Mouse (Mus musculus): ENCODE data around the gene Tnfrsf9. TPM values are rescaled to one million over a fixed set of nuclear protein-coding genes. Genes with fewer than 3 reads are reported as not detected.
"Not testable (repeated sequence)": the region's sequence is repeated elsewhere in the genome, so short reads cannot be mapped to it uniquely, and the experiment has no call there.

Gene Tnfrsf9
- 0.17 and 0.57 TPM in 2 replicates for polyA plus RNA-seq (2016; fragmentation: Nextera tagmentation; extraction: Ambion mirVana)

- H3K27me3 ChIP-seq (ENCODE audit: insufficient read depth, poor library complexity, severe bottlenecking) = no peaks in the 10 kb centered on the region
- H3K36me3 ChIP-seq = no peaks in the 10 kb centered on the region
- H3K9me3 ChIP-seq = no peaks in the 10 kb centered on the region
- DNase-seq (ENCODE audit: low spot score) = peak; percentile 96
- under 1% methylated on average over 48 of the region's 48 CpGs for WGBS
- peak within 1 kb of the TSS; percentile 75 for H3K4me3 ChIP-seq
- H3K27ac ChIP-seq = peak within 1 kb of the TSS; percentile 94
- peaks cover 34% of the 10 kb centered on the region for H3K4me1 ChIP-seq (replicated peaks)
Measured at GRCm38 (mm10) chr4:150914290-150914733, at the start of gene Tnfrsf9, which contains the start of gene Park7. TSS of gene Tnfrsf9 (plus strand) at chr4:150914562. TSS of gene Park7 (minus strand) at chr4:150914437.

GRCm38 (mm10) chr4:150865371-150865770 is 49.0 kb upstream of the Tnfrsf9 start:
- DNase-seq (ENCODE audit: low spot score) = no peak
- no peak overlapping the region for H3K27ac ChIP-seq

GRCm38 (mm10) chr4:150866069-150866468 is 48.3 kb upstream of the Tnfrsf9 start:
- WGBS = 93% methylated on average over 11 of the region's 11 CpGs
- Histone ChIP-seq H3K4me3 (no peak overlapping the region), H3K36me3 (peaks cover 52% of the 10 kb centered on the region), H3K4me1 (replicated peaks) (peaks cover 34% of the 10 kb centered on the region), H3K9me3 (no peaks in the 10 kb centered on the region), H3K27me3 (ENCODE audit: insufficient read depth, poor library complexity, severe bottlenecking) (no peaks in the 10 kb centered on the region), H3K27ac (no peak overlapping the region)
- no peak for DNase-seq (ENCODE audit: low spot score)

More at GRCm38 (mm10) chr4:150865371-150865770, 49.0 kb upstream of the Tnfrsf9 start:
- Histone ChIP-seq H3K9me3 (no peaks in the 10 kb centered on the region), H3K36me3 (peaks cover 52% of the 10 kb centered on the region), H3K27me3 (ENCODE audit: insufficient read depth, poor library complexity, severe bottlenecking) (no peaks in the 10 kb centered on the region), H3K4me1 (replicated peaks) (peaks cover 34% of the 10 kb centered on the region), H3K4me3 (no peak overlapping the region)

GRCm38 (mm10) chr4:150866494-150866893 is 47.9 kb upstream of the Tnfrsf9 start:
- Histone ChIP-seq H3K27ac (no peak overlapping the region), H3K4me3 (no peak overlapping the region), H3K4me1 (replicated peaks) (peaks cover 35% of the 10 kb centered on the region), H3K27me3 (ENCODE audit: insufficient read depth, poor library complexity, severe bottlenecking) (no peaks in the 10 kb centered on the region), H3K36me3 (peaks cover 52% of the 10 kb centered on the region), H3K9me3 (no peaks in the 10 kb centered on the region)
- DNase-seq (ENCODE audit: low spot score) = no peak
- WGBS = 90% methylated on average over 12 of the region's 12 CpGs

- peaks cover 52% of the 10 kb centered on the region for H3K36me3 ChIP-seq
- no peak overlapping the region for H3K27ac ChIP-seq
- peaks cover 32% of the 10 kb centered on the region for H3K4me1 ChIP-seq (replicated peaks)
- WGBS = 85% methylated on average over 6 of the region's 6 CpGs
- no peaks in the 10 kb centered on the region for H3K9me3 ChIP-seq
- H3K4me3 ChIP-seq = no peak overlapping the region
- DNase-seq (ENCODE audit: low spot score) = no peak
- H3K27me3 ChIP-seq (ENCODE audit: insufficient read depth, poor library complexity, severe bottlenecking) = no peaks in the 10 kb centered on the region
Measured at GRCm38 (mm10) chr4:150868161-150868560, 46.2 kb upstream of the Tnfrsf9 start.

- Histone ChIP-seq H3K27ac (no peak overlapping the region), H3K9me3 (no peaks in the 10 kb centered on the region), H3K27me3 (ENCODE audit: insufficient read depth, poor library complexity, severe bottlenecking) (no peaks in the 10 kb centered on the region), H3K4me1 (replicated peaks) (peaks cover 32% of the 10 kb centered on the region), H3K4me3 (no peak overlapping the region), H3K36me3 (peaks cover 52% of the 10 kb centered on the region)
- 87% methylated on average over 2 of the region's 2 CpGs for WGBS
- DNase-seq (ENCODE audit: low spot score) = no peak
Measured at GRCm38 (mm10) chr4:150868859-150869258, 45.5 kb upstream of the Tnfrsf9 start.

GRCm38 (mm10) chr4:150869276-150870197 is 44.8 kb upstream of the Tnfrsf9 start:
- H3K9me3 ChIP-seq = no peaks in the 10 kb centered on the region
- no peak for DNase-seq (ENCODE audit: low spot score)
- H3K27ac ChIP-seq = peak overlapping the region; percentile 59
- peaks cover 52% of the 10 kb centered on the region for H3K36me3 ChIP-seq
- peaks cover 32% of the 10 kb centered on the region for H3K4me1 ChIP-seq (replicated peaks)
- 83% methylated on average over 17 of the region's 17 CpGs for WGBS
- H3K27me3 ChIP-seq (ENCODE audit: insufficient read depth, poor library complexity, severe bottlenecking) = no peaks in the 10 kb centered on the region
- H3K4me3 ChIP-seq = no peak overlapping the region

- Histone ChIP-seq H3K27ac (peak overlapping the region; percentile 69), H3K4me1 (replicated peaks) (peaks cover 36% of the 10 kb centered on the region), H3K9me3 (no peaks in the 10 kb centered on the region), H3K4me3 (no peak overlapping the region), H3K27me3 (ENCODE audit: insufficient read depth, poor library complexity, severe bottlenecking) (no peaks in the 10 kb centered on the region), H3K36me3 (peaks cover 40% of the 10 kb centered on the region)
- 89% methylated on average over 13 of the region's 13 CpGs for WGBS
- DNase-seq (ENCODE audit: low spot score) = no peak
Measured at GRCm38 (mm10) chr4:150870963-150871391, 43.4 kb upstream of the Tnfrsf9 start.

- Histone ChIP-seq H3K4me1 (replicated peaks) (peaks cover 40% of the 10 kb centered on the region), H3K36me3 (peaks cover 34% of the 10 kb centered on the region), H3K27ac (peak overlapping the region; percentile 69), H3K27me3 (ENCODE audit: insufficient read depth, poor library complexity, severe bottlenecking) (no peaks in the 10 kb centered on the region), H3K9me3 (no peaks in the 10 kb centered on the region), H3K4me3 (no peak overlapping the region)
- 39% methylated on average over 10 of the region's 10 CpGs for WGBS
- DNase-seq (ENCODE audit: low spot score) = no peak
Measured at GRCm38 (mm10) chr4:150871392-150872138, 42.8 kb upstream of the Tnfrsf9 start.

- Histone ChIP-seq H3K27me3 (ENCODE audit: insufficient read depth, poor library complexity, severe bottlenecking) (no peaks in the 10 kb centered on the region), H3K36me3 (peaks cover 27% of the 10 kb centered on the region), H3K4me1 (replicated peaks) (peaks cover 40% of the 10 kb centered on the region), H3K27ac (peak overlapping the region; percentile 69), H3K4me3 (no peak overlapping the region), H3K9me3 (no peaks in the 10 kb centered on the region)
- WGBS = 41% methylated on average over 9 of the region's 9 CpGs
- peak; percentile 24 for DNase-seq (ENCODE audit: low spot score)
Measured at GRCm38 (mm10) chr4:150872139-150872651, 42.2 kb upstream of the Tnfrsf9 start.

GRCm38 (mm10) chr4:150872681-150873080 is 41.7 kb upstream of the Tnfrsf9 start:
- peaks cover 22% of the 10 kb centered on the region for H3K36me3 ChIP-seq
- WGBS = 84% methylated on average over 8 of the region's 8 CpGs
- H3K4me3 ChIP-seq = no peak overlapping the region
- no peaks in the 10 kb centered on the region for H3K27me3 ChIP-seq (ENCODE audit: insufficient read depth, poor library complexity, severe bottlenecking)
- no peak for DNase-seq (ENCODE audit: low spot score)
- peak overlapping the region; percentile 69; the same call in 1 of the 2 replicates for H3K27ac ChIP-seq
- peaks cover 40% of the 10 kb centered on the region for H3K4me1 ChIP-seq (replicated peaks)
- H3K9me3 ChIP-seq = no peaks in the 10 kb centered on the region

GRCm38 (mm10) chr4:150874416-150874815 is 39.9 kb upstream of the Tnfrsf9 start:
- not testable (repeated sequence) for H3K27ac ChIP-seq; DNase-seq (ENCODE audit: low spot score); H3K4me3 ChIP-seq; H3K27me3 ChIP-seq (ENCODE audit: insufficient read depth, poor library complexity, severe bottlenecking)
- Histone ChIP-seq H3K9me3 (peaks cover 14% of the 10 kb centered on the region), H3K36me3 (peaks cover 13% of the 10 kb centered on the region; the same call in 1 of the 2 replicates), H3K4me1 (replicated peaks) (peaks cover 38% of the 10 kb centered on the region)
- 84% methylated on average over 4 of the region's 4 CpGs for WGBS

All from hindbrain, embryonic 10.5 days (tissue).